Mouse (Mus musculus) liver, embryonic 14.5 days (tissue): Measurements from ENCODE around the gene Tmem238.

Experiments
- CTCF ChIP-seq: IDR thresholded peaks from 2 replicates; pipeline ENCODE4 v1.5.1; 2016; ENCODE audit warnings: antibody characterized with exemption, low read depth, control low read depth
- EP300 ChIP-seq: IDR thresholded peaks from 2 replicates; pipeline ENCODE4 v1.6.1; 2016; ENCODE audit warnings: antibody characterized with exemption, low read depth

DNA sequence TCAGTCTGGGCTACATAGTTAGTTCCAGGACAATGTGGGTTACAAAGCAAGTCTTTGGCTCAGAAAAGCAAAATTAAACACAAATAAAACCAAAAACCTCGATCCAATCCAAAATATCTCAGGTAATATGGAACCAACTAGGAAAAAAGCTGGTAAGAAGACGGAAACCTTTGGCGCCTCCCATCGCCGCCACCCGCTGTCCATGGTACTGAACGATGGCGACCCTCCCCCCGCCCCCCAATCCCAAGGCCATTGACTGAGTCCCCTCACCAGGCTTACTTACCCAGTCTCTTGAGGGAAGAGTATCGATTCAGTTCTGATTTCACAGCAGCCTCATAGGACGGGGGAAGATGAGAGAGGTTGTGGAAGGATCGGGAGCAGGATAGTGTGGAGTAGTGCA lies 41.0 kb upstream of the Tmem238 start:
- TF ChIP-seq CTCF, result no peak
- no peak for TF ChIP-seq EP300
